Mouse (Mus musculus) cerebellum, postnatal 10 days (tissue): ENCODE results near the gene Tra2b.
"Not testable (repeated sequence)": the region's sequence is repeated elsewhere in the genome, so short reads cannot be mapped to it uniquely, and the experiment has no call there.

Experiments used
- DNase-seq, 2 experiments: peaks; one replicate each; pipeline ENCODE4 v3.0.0; 2021; ENCODE audit warnings: mixed read lengths in 2 of 2

Tra2b gene

DNA sequence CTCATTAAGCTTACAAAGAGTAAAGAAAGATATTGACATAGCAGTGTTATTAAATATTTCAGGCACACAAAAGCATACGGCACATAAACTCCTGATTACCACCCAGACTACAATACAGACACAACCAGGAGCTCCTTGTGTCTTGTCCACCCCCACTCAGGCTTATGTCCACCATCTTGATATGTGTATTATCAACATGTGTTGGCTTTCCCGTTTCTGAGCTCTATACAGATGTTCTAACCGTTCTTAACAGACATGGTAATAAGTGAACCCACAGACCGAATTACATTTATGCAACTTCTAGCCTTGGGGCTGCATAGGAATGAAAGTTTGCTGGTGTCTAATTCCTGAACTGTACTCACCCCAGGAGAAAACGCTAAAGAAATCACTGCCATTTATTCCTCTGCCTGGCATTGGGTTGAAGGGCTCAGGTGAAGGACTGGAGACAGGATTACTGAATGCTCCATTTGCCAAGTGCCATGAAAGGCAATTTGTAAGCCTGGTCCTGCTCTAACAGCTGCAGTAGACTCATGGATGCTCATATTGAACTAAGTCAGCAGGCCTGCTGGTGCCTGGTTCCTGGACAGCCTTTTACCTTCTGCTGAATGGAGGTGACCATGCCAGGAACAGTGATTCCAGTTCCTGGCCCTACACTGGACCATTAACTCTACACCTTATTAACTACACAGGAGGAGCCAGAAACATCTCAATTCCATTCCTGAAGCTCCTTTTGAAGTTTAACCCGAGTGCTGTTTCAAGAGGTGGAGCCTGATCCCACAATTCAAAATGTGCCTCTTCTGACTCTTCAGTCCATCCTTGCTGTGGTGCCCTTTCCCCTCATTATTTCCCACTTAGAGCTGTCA is 24.2 kb downstream of the Tra2b start:
- DNase-seq = no peak

GRCm38 (mm10) chr16:22240856-22241255 is 24.9 kb downstream of the Tra2b start:
- DNase-seq = no peak

- DNase-seq = no peak
Measured at GRCm38 (mm10) chr16:22239978-22240377, 25.8 kb downstream of the Tra2b start.

DNA sequence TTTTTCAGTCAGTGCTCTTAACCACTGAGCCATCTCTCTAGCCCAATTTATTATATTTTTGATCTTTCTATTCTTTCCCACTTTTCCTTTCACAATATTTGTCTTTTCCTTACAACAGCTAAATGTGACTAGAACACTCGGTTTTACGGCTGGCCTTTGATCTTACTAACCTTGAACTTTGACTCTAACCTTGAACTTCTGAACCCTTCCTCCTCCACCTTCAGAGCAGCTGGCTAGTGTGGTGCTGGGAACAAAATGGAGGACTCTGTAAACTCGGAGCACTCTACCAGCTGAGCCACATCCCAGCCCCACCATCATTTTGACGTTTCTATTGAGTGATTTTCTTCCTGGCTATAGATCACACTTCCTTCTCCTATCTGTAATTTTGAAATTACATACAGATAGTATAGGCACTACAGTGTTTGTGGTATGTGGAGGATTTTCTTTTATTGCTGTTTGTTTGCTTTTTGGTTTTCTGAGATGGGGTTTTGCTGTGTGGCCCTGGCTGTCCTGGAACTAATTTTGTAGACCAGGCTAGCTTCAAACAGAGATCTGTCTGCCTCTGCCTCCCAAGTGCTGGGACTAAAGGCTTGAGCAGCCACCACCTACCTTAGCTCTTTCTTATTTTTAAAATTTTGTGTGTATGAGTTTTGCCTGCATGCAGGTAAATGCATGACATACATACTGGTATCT is 26.7 kb downstream of the Tra2b start:
- no peak for DNase-seq

DNA sequence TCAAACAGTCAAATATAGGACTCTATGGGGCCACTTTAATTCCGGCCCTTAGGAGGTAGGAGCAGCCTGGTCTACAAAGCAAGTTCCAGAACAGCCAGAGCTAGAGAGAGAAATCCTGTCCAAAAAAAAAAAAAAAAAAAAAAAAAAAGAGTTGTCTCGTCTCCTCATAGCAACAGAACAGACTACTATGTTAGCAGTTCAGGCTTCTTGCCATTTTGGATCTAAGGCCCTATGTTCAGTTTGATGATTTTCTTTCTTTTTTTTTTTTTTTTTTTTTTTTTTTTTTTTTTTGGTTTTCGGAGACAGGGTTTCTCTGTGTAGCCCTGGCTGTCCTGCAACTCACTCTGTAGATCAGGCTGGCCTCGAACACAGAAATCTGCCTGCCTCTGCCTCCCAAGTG is 27.4 kb downstream of the Tra2b start:
- DNase-seq = not testable (repeated sequence)

GRCm38 (mm10) chr16:22236814-22237213 is 29.0 kb downstream of the Tra2b start:
- DNase-seq = no peak

DNA sequence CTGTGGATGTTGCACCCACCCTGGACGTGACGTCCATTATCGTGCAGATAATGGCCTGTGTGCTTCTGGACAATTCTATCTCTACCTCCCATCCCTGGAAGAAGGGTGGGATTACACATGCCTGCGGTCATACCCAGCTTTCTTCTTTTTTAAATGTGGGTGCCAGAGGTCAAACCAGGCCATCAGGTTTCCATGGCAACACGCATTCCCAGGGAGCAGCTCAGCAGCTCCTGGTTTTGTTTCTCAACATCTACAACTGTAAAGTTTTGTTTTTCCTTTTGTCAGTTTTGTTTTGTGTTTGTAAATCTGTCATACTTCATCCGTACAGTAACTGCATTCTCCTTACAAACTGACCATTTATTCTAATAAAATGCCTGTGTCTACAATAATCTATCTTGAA is 31.3 kb downstream of the Tra2b start:
- DNase-seq = no peak

GRCm38 (mm10) chr16:22230276-22230675 is 35.5 kb downstream of the Tra2b start:
- DNase-seq = not testable (repeated sequence)

- DNase-seq = no peak
Measured at GRCm38 (mm10) chr16:22203501-22203900, 62.3 kb downstream of the Tra2b start.

- DNase-seq = no peak
Measured at GRCm38 (mm10) chr16:22201858-22202257, 63.9 kb downstream of the Tra2b start.

DNA sequence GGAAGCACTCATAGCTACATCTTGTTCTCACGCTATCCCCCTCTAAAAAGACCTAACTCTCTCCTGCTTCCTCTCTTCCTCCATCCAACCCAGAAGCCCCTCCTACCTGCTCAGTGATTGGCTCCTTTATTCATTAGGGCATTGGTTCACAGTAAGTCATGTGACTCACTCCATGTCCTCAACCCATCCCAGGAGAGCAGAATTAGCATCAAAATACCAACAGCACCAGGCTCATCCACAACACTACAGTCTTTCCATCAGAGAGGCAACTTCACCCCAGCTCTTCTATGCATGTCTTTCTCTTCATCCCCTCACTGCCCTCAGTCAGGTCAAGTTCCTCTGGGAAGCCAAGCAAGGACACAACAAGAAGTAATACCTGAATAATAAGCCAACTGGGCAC is 65.3 kb downstream of the Tra2b start:
- no peak for DNase-seq
